Mouse (Mus musculus) T-helper 2 cell (primary cell): ENCODE measurements around the gene Uspl1.

Source experiments
- in situ Hi-C: fragments of 300-600 bp; cut with MboI, MseI; formaldehyde crosslinking; loops from one replicate; pipeline ENCODE4 v1.15.1; 2025; ENCODE audit warnings: high pct_unique_total_duplicates

Gene Uspl1

DNA sequence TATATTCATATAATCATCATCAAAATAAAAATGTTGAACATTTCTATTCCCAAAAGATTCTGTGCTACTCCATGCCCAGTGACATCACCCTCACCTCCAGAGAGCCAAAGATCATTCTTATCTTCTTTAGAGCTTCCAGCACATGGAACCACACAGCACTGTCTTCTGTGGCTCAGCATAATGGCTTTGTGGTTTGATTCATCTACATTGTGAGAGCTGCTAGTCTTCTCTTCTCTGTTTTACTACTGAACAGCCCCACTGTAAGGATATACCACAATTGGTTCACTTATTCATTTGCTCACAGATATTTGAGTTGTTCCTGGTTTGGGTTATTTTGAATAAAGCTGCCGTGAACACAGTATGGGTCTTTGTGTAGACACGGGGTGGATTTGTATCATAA is 71.4 kb downstream of the Uspl1 start:
- in situ Hi-C loops: no loop called here

GRCm38 (mm10) chr5:149257518-149258281 is 73.5 kb downstream of the Uspl1 start:
- in situ Hi-C loops: no loop called here

DNA sequence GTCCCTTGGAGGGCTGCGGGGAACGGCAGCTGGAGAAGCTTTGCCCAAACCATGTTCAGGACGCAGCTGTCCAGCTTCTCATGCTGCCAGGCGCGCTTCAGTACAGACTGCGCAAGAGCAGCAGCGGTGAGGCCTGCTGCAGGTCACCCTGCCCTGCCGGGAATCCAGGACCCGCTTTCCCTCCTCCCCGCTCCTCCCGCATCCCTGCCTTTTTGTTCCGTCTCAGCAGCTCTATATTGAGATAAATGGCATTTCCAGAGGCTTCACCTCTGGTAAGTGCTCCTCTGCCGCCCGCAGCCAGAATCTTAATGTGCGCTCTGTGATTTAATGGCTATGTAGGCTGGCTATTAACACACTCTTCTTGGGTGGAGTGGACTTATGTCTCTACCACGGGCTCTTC is 74.9 kb downstream of the Uspl1 start:
- in situ Hi-C loops: no loop called here

- in situ Hi-C loops: no loop called here
Measured at GRCm38 (mm10) chr5:149261449-149261848, 77.3 kb downstream of the Uspl1 start.

DNA sequence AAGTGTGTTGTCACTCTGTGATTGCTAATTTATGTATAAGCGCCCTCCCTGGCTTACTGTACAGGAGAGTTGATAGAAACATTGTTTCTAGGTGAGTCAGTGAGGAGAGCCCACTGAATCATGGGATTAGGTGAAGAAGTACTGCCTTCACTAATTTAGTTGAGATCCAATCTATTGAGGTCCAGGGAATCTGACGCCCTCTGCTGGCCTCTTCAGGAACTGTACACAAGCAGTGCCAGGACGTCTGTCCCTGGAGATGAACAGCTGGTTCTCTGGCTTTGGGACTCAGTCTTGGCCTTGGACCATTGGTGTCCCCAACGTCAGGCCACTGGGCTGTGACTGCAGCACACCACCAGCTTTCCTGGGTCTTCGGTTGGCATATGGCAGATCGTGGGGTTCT is 77.7 kb downstream of the Uspl1 start:
- in situ Hi-C loops: no loop called here

DNA sequence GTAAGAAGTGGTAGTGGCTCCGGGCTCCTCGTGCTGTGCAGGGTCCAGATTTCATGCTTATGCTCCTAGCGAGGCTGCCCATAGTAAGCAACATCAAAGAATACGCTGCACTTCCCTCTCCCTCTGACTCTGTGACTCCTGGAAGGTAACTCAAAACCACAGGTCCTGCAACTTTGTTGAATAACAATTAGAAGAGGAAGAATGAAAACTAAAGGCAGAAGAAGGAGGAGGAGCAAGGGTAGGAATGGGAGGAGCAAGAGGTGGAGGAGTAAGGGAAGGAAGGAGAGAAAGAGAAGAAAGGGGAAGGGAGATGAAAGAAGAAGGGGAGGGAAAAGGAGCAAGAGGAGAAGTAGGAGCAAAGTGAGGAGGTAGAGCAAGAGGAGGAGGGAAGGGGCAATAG is 80.3 kb downstream of the Uspl1 start, which contains the start of gene Alox5ap:
Gene Alox5ap (plus strand): TSS at position 363 of the 400 bp plus-strand sequence.
- in situ Hi-C loops: no loop called here

DNA sequence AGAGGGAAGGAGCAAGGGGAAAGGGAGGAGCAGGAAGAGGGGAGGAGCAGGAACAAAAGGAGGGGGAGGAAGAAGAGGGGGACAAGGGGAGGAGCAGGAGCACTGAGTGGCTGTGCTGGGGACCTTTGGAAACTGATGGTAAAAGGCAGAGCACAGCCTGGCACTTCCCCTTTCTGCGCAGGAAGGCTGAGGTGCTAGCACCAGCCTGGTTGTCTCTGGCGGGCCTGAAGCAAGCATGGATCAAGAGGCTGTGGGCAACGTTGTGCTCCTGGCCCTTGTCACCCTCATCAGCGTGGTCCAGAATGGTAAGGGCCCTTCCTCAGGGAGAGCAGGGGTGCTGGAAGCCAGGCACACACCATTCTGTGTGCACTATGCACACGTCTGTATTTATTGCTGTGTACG is 80.7 kb downstream of the Uspl1 start:
- in situ Hi-C loops: no loop called here
